Mouse (Mus musculus): ENCODE measurements around the gene Hdgf.
A peak's percentile ranks its signal among the peaks of the same experiment; 100 is the strongest.
"Not testable (repeated sequence)": the region's sequence is repeated elsewhere in the genome, so short reads cannot be mapped to it uniquely, and the experiment has no call there.

The Hdgf gene

DNA sequence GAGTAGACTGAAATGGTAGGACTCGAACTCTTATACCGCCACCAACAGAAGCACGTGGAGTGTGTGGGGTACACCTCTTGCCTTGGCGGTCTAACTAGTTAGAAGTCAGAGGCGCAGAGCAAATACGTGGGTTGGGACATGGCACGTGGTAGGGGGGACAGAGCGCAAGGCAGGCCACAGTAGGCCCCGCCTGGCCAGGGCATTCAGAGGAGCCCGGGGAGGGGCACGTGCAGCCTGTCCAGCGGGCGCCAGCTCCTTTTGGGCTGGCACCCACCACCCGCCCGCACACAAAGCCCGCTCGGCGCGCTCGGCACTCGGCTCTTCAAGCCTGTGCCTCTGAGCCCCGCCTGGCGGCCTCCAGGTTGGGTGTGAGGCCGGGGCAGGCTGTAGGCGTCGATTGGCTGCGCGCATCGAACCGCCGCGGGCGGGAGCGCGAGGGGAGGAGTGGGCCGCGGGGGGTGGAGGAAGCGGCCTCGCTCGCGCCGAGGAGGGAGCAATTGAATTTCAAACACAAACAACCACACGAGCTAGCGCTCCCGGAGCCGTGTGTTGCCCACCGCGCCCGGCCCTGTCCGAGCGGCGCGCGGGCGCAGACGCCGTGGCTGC, at the start of gene Hdgf:
TSS of gene Hdgf (plus strand) at position 442 of the 606 bp plus-strand sequence.
- DNase-seq (ENCODE audit: low spot score), result peak; percentile 93

DNA sequence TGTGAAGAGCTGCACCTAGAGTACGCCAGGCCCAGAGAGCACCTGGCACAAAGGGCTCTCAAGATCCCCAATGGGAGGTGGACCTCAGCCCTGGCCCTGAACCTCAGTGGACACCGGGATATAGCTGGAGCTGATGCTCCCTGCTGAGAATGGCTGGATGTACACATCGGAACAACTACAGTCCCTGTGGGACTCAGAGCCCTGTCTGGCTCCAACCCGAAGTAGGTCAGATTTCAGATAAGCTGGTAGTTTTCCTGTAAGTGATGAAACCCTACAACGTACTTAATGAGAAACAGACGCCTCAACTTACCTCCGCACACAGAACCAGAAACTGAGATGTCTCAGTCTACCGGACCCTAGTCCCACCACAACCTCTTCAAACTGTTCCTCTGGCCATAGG, 48.5 kb upstream of the Hdgf start:
- no peak for DNase-seq (ENCODE audit: low spot score)

DNA sequence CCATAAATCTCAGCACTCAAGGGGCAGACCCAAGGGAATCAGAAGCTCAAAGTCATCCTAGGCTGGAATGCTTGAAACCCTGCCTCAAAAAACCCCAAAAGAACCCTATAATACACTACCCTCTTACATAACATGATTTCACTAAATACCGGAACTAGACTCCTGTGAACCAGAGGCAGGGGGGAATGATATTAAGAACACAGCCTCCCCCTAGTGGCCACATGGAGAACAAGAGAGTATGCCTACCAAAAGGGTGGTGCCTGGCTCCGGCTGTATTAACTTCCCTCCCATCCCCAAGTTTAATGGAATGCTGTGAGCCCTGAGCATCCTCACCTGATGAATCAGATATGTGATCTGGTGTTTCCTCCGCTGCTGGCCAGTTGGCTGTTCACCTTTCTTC, 46.3 kb upstream of the Hdgf start:
- peak; percentile 75 for DNase-seq (ENCODE audit: low spot score)

DNA sequence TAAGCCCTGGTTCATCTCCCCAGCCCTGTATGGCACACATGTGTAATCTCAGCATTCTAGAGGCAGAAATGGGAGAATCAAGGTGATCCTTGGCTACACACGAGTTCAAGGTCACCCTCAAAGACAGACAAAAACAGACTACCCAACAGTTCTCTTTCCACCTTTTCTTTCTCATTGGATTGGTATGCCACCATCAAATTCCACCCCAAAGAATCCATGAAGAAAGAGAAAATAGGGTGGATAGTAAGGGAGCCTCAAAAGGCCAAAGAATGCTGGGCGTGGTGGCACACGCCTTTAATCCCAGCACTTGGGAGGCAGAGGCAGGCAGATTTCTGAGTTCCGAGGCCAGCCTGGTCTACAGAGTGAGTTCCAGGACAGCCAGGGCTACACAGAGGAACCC, 42.0 kb upstream of the Hdgf start:
- DNase-seq (ENCODE audit: low spot score), result not testable (repeated sequence)

DNA sequence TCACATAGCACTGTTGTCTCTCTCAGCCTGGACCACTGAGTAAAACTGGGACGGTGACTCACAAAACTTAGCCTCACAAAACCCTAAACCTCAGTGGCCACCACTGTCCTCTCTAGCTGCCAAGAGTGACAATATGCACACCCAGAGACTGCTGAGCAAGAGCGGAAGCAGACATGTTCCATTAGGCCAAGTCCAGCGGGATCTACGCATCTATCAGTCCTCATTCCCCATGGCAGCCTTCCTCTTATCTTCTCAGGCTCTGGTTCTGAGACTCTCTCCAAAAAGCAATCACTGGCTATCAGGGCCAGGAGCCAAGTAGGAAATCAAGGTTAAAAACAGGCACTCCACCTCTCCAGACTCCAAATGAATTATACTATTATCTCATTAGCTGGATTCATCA, 28.4 kb upstream of the Hdgf start:
- no peak for DNase-seq (ENCODE audit: low spot score)

DNA sequence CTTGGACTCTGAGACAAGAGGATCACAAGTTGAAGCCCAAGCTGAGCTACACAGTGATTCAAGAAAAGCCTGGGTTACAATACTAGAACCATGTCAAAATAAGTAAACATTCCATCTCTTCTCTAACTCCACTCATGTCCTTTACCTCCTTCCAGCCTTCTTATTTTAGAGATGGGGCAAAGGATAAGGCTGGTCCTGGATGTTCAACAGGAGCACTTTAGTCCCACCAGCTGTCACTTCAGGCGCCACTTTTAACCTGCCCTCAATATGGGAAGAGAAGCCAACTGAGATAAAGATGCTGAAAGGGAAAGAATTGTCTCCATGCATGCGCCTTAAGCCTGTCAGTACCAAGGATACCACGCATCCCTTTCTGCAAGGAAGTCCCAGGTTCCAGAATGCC, 21.8 kb upstream of the Hdgf start:
- no peak for DNase-seq (ENCODE audit: low spot score)

DNA sequence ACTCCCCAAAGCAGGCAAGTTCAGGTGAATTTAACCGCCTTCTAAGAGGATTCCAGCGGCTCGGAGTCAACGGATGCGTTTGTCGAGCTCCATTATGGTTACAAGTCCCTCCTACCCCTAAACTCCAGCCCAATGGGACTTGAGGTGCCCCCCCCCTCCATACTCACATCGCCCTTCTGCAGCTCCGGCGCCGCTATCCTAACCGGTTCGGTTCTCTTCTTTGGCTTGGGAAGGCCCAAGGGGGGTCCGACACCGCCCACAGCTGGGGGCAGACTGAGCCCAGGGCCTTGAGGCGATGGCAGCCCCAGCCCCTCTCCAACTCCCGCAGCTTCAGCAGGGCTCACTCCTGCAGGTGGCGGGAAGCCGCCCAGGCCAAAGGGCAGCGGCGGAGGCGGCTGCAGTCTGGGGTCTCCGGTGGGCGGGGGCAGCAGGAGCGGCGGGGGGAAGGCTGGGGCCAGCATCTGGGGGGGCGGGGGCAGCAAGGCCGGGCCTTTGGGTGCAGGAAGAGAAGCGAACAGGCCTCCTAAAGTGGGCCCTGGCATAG, 21.3 kb upstream of the Hdgf start:
- peak; percentile 69 for DNase-seq (ENCODE audit: low spot score)

DNA sequence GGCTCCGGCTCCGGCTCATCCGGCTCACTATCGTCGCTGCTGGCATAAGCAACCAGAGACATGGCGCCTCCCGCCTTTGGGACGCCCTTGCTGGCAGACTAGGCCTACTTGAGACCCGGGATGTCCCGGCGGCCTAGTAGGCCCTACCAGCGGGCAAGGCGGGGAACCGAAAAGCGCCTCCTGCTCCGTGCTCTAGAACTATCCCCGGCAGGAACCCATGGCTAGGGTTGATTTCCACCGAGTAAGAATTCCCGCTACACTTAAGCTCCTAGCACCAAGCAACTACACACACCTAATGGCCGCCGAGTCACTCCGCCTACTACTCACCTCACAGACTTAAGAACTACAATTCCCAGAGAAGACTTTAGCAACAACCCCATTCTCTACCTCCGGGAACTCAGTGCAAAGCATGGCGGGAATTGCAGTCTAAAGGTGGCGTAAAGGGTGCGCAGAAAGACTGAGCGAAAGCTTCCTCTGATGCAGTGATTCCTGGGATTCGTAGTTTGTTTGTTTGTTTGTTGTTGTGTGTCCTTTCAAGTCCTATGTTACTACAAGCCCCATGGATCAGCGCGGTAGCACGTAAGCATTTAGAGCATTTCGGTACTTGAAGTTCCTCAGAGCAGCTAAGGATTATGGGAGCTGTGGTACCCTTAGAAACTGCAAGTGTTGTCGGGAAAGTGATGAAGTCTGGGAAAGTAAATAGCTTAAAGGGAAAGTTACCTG, 20.7 kb upstream of the Hdgf start, which contains the start of gene Prcc:
TSS of gene Prcc (minus strand) at position 328 of the 723 bp plus-strand sequence.
- peak; percentile 81 for DNase-seq (ENCODE audit: low spot score)

DNA sequence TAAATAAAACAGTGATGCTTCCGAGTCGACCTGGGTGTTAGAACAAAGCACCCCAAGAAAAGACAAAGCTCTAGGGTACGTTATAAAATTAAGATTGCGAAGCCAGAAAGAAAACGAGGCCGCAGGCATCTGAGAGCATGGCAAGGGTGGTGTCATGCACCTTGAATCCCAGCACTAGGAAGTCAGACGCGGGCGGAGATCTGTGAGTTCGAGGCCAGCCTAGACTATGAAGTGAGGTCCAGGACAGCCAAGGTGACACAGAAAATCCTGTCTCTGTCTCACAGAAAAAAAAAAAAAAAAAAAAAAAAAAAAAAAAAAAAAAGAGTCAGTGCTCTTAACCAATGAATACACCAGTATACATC, 20.1 kb upstream of the Hdgf start:
- DNase-seq (ENCODE audit: low spot score), result peak; percentile 67

DNA sequence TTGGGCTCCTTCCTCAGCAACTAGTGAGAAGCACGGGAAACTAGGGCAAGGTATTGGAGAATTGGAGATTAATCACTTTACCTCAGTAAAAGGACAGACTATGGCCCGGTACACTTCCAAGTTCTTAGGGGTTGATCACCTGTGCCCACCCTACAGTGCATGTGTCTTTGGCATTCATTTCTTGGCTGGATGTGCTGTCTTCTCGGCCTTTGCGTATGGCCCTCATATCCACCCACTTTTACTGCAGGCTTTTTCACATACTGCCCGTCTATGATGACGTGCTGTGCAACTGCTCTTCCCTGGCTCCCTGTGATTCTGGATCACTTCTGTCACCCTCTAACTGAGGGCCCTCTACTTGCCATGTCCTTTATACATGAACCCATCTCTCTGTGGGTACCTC, 19.7 kb upstream of the Hdgf start:
- DNase-seq (ENCODE audit: low spot score), result no peak

DNA sequence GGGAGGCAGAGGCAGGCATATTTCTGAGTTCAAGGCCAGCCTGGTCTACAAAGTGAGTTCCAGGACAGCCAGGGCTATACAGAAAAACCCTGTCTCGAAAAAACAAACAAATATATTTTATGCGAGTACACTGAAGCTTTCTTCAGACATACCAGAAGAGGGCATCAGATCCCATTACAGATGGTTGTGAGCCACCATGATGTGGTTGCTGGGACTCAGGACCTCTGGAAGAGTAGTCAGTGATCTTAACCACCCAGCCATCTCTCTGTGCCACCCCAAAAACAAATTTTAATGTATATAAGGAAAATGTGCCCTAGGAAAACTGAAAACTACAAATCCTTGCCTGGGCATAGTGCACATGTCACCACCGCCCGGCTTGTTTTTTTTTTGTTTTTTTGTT, 18.7 kb upstream of the Hdgf start:
- DNase-seq (ENCODE audit: low spot score), result not testable (repeated sequence)

DNA sequence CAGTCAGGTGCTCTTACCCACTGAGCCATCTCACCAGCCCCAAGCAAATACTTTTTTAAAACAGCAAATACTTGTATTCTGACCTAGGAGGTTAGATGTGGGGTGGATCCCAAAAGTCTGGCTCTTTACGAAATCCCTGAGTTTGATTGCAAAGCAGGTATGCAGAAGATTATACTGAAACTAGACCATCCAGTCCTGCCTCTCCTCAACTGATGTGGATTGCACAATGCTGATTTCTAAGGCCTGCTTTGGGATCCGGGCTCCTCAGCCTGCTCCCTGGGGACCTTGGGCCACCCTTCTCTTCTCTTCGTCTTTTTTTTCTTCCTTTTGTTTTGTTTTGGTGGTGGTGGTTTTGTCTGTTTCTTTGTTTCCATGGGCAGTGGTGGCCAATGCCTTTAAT, 14.6 kb upstream of the Hdgf start:
- no peak for DNase-seq (ENCODE audit: low spot score)

DNA sequence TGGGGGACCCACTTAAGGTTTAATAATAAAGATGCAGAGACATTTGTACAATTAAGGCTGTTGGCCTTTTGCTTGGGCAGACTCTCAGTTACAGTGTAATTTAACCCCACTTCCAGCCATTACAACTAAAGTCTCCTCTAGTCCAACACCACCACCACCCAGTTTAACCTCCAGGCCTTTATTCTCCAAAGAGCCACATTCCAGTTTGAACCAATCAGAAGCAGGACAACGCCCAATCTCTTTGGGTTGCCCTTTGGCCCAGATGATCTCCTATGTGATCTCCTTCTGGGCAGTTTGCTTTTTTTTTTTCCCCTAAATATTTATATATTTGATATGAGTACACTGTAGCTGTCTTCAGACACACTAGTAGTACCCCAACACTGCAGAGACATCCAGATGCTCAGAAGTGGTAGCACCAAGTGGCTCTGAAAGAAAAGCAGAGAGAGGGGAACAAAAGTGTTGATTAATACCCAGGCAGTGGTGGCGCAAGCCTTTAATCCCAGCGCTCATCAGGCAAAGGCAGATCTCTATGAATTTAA, 12.7 kb upstream of the Hdgf start:
- DNase-seq (ENCODE audit: low spot score), result no peak

DNA sequence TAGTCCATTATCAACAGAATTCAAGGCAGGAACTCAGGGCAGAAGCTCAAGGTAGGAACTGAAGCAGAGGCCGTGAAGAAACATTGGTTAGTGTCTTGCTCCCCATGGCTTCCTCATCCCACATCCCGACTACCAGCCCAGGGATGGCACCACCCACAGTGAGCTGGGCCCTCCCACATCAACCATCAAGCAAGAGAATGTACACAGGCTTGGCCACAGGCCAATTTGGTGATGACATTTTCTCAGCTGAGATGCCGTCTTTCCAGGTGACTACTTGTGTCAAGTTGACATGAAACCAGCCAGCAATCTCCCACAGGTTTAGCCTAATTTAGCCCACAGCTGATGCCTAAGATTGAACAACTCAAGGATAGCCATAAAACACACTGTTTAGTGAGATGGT, 6.9 kb upstream of the Hdgf start:
- no peak for DNase-seq (ENCODE audit: low spot score)

DNA sequence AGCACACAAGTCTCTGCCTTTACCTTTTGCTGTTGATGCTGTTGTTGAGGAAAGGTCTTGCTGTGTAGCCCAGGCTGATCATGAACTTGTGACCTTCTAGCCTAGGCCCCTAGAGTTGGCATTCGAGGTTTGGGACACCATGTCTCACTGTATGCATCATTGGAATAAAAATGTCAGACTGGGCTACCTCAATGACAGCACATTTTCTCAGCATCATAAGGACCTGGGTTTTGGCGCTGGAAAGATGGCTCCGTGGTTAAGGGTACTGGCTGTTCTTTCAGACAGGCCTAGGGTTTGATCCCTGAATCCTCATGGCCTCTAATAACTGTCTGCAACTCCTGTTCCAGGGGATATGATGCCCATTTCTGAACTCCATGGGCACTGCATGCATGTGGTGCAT, 6.3 kb upstream of the Hdgf start:
- DNase-seq (ENCODE audit: low spot score), result no peak

DNA sequence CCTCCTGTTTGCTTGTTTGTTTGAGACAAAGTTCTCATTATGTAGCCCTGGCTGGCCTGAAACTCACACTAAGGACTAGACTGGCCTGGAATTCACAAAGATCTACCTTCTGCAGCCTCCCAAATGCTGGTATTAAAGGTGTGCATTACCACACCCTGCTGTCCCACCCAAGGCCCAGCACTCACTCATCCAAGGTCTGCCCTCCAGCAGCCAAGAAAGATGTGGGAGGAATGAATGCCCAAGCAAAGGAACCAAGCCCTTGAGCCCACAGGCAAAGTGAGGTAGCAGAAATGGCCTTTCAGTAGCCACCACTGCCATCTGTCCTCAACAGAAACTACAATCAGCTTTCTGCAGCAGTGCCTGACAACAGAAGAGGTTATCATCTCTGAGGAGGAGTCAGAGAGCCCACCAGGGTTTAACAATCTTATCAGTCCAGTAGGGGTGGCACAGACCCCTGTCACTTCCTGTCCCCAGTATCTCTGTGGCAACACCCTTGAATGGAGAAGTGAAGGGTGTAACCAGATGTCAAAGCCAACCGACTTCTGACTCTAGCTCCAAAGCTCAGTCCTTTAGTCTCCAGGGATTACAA, 5.0 kb upstream of the Hdgf start:
- DNase-seq (ENCODE audit: low spot score), result no peak

DNA sequence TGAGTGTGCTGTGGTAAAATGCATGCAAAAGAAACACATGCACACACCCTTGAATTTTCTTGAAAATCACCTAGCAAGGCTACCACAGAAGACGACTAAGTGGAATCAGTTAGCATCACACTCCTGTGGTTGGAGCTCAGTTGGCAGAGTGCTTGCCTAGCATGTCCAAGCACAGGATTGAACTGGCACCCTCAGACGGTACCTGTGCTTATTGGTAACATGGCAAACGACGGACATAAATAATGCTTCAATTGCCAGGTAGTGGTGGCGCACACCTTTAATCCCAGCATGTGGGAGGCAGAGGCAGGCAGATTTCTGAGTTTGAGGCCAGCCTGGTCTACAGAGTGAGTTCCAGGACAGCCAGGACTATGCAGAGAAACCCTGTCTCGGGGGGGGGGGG, 4.2 kb upstream of the Hdgf start:
- DNase-seq (ENCODE audit: low spot score), result not testable (repeated sequence)

DNA sequence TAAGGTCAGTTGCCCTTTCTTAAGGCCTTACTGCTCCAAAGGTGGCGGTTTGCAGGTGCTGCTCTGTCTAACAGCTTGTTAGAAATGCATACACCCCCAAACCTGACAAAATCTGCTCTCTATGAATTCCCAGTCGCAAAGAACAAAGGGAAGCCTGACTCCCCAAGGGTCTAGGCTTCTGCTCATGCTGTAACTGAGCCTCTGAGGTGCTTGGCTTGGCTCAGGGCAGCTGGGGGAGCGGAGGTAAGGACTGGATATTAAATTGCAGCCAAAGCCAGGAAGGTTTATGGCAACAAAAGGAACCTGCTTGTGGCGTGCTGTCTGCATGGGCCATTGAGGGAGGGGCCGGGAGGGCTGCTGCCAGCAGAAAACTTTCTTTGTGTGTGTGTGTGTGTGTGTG, 2.3 kb upstream of the Hdgf start:
- no peak for DNase-seq (ENCODE audit: low spot score)

DNA sequence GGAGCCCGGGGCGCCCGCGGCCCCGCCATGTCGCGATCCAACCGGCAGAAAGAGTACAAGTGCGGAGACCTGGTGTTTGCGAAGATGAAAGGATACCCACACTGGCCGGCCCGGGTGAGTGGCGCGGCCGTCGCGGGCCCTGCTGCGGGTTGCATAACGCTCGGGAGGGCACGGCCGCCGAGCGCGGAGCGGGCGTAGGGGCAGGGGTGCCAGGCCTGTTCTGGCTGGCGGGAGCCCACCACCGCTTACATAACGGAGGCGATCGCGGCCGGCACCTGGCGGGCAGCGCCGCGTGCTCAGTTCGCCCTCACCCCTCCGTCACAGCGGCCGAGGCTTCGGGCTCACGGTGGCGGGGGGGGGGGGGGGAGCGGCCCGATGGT, 470 bp downstream of the Hdgf start:
- peak; percentile 69 for DNase-seq (ENCODE audit: low spot score)

DNA sequence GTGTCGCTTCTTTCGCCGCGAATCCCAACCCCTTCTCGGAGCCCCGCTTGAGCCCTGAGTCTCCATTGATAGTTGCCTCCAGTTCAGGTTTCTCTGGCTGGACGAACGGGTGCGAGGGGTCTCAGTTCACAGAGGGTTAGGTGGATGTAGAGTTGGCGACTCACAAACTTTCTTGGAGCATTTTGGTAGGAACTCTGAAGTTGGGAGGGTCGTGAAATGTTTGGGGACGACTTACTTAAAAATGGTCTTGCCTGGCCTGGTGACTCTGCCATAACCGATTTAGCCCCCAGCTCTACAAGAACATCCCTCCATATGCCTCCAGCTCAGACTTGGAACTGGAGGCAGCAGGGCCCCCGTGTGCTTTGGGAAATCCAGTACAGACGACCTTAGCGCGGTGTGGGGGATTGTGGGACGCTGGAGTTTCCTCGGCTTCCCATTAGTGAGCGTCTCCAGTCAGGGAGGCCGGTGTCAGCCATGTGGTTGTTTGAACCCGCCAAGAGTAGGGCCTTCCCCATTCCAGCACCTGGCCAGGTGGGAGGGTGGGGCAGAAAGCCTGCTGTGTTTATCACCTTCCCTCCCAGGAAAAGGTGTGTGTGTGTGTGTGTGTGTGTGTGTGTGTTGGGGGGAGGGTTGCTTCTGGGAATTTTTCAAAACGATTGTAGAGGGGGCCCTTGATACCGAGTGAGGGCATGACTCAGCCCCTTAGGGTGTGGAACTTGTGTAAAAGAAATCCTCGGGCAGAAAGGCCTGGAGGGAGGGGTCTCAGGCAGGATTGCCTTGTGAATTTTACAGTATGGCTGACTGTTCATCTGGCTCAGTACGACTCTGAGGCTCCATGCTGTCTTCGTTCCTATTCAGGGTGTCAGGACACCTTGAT, 1.1 kb downstream of the Hdgf start:
- DNase-seq (ENCODE audit: low spot score), result peak; percentile 62

DNA sequence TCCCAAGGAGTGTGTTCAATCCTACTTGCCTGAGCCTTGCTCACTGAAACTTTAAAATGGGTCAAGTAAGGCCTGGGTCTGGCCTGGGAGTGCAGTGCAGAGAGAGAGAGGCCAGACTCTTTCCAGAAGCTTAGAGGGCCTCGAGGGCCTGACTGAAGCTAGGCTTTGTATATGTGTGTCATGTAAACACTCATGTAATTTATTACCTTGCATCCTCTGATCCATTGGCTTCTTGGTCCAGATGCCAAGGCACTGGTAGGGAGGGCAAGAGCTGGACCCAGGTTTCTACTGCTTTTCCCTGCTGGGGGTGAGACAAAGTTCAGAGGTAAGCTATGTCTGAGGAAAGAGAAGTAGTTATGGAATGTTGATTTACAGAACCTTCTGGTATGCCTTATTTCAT, 1.8 kb downstream of the Hdgf start:
- no peak for DNase-seq (ENCODE audit: low spot score)

DNA sequence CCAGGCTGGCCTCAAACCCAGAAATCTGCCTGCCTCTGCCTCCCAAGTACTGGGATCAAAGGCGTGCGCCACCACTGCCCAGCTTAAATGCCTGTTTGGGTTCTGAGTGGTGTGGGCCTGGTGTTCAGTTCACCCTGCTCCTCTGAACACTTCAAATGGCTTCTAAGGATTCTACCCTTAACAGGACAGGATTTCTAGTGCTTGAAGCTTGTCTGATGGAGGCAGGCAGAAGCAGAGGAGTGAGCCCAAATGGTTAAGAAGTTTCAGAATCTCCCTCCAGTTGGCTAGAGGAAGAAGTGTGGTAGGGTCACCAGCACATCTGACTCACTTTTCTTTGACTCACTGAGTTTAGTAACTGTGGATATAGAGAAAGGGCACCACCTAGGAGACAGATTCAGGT, 3.3 kb downstream of the Hdgf start:
- no peak for DNase-seq (ENCODE audit: low spot score)

Measured in testis, postnatal 10 days (tissue).